Mouse (Mus musculus): ENCODE results near the gene Wscd1. TPM values are rescaled to one million over a fixed set of nuclear protein-coding genes. Genes with fewer than 3 reads are reported as not detected.

Gene Wscd1
- 1 to 10 TPM; 7.7 to 9.5 (median 8.7) TPM for total RNA-seq (2022)

GRCm38 (mm10) chr11:71749671-71750070 lies at the start of gene Wscd1:
TSS of gene Wscd1 (plus strand) at chr11:71749920.
- DNase-seq (ENCODE audit: low spot score) = no peak

- no peak for DNase-seq (ENCODE audit: low spot score)
Measured at GRCm38 (mm10) chr11:71728066-71728465, 21.7 kb upstream of the Wscd1 start.

- DNase-seq (ENCODE audit: low spot score) = no peak
Measured at GRCm38 (mm10) chr11:71729287-71729686, 20.4 kb upstream of the Wscd1 start.

DNA sequence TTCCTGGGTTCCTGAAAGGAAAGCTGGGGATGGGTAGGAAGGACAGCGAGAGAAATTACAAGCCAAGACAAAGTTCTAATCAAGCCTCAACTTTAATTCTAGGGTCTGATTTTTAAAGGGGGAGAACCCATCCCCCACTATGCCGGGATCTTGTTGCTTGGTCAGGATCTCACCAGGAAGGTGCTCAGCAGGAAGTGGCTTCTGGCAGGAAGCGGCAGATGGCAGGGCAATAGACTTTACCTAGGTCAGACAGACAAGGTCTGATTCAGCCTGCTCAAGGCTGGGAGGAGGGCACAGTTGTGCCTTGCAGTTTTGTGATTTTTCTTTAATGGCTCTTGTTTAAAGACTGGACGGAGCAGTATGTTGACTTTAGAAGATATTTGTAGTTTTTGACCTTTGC lies 15.9 kb upstream of the Wscd1 start:
- DNase-seq (ENCODE audit: low spot score) = no peak

DNA sequence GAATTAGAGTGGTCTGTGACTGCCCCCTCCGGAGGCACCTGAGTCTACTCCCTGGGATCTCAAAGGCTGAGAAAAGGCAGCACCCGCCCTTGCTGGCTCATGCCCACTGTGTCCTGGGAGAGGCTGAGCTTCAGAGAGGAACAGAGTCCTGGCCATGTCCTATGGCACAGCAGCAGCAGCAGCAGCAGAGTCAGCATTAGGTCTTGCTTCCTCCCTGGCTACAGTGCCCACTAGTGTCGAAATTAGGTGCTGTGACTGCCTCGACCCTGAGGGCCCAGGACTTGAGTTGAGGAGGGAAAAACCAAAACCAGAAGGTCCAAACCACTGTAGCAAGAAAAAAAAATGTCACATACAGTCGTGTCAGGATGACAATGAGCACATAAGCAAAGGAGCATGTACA lies 12.6 kb upstream of the Wscd1 start:
- no peak for DNase-seq (ENCODE audit: low spot score)

- no peak for DNase-seq (ENCODE audit: low spot score)
Measured at GRCm38 (mm10) chr11:71738501-71739045, 11.1 kb upstream of the Wscd1 start.

DNA sequence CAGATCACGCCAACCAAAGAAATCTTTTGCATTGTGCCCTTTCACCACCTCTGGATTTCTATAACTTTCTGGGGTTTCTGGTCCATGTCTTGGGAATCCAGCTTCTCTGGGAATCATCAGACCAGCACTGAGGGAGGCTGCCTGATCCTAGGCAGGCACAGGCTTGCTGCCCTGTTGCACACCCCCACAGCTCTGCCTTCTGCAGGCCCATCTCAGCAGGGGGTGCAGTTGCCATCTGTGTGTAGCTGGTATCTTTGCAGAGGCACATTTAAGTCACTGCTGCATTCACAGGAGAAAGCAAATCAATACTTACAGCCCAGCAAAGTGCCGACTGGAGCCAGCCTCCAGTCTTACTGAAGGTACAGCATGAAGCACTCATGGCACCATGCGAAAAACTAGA lies 3.8 kb upstream of the Wscd1 start:
- DNase-seq (ENCODE audit: low spot score) = no peak

DNA sequence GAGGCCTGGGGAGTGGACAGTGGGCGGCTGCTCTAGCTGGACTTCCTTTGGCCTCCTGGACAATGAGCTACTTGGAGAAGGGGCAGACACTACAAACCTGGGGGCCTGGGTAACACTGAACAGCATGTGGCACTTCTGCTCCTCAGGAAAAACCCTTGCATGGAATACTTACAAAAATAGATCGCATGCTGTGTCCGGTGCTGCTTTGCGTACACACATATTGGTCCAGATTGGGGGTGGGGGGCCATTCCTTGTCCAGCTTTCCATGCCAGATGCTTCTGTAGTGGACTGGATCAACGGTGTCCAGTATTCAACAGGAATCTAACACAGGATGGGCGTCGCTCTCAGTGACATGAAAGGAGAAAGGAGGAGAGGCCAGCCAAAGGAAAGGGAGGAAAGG lies 2.0 kb upstream of the Wscd1 start:
- peak; percentile 58 for DNase-seq (ENCODE audit: low spot score)

DNA sequence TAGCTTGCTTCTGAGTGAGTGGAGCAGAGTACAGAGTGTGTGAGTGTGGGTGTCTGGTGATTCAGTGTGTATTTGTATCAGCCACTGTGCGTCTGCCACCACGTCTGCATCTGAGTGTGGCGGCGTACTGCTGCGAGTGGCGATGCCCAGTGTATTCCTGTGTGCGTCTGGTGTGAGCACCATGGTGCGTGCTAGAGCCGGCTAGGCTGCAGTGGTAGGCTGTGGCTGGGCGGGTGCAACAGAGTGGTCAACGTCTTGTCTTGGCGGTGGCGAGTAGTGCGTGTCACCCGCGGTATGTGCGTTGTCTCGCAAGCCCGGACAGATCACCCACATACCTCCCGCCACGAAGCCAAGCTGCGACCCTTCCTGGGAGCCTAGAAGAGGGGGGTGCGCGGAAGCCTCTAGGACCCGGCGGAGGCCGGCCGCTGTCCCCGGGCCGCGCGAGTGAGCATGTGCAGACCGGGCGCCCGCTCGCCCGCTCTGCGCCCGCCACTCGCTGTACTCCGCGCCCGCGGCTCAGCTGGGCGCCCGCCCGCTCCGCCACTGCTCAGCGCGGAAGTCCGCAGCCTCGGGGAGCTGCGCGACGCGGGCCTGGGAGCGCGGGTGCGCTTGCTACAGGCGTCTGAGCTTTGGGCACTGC lies 934 bp downstream of the Wscd1 start:
- no peak for DNase-seq (ENCODE audit: low spot score)

DNA sequence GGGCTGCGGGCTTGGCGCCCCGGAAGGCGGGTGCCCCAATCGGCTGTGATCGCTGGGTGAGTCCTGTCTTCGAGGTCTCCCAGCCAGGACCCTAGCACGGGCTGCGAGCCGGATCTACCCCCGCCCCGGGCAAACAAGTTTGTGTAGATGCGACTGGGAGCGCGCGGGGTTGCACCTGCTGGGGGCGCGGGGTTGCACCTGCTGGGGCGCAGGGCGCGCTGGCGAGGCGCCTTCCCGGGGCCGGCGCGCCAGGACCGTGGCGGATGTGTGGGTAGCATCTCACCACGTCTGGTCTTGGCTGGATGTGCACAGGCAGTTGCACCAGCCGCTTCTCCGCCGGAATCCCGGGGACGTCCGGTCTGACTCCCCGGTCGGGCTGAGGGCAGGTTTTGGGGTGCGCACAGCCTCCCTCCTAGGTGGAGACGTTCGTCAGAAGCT lies 1.5 kb downstream of the Wscd1 start:
- DNase-seq (ENCODE audit: low spot score) = no peak

DNA sequence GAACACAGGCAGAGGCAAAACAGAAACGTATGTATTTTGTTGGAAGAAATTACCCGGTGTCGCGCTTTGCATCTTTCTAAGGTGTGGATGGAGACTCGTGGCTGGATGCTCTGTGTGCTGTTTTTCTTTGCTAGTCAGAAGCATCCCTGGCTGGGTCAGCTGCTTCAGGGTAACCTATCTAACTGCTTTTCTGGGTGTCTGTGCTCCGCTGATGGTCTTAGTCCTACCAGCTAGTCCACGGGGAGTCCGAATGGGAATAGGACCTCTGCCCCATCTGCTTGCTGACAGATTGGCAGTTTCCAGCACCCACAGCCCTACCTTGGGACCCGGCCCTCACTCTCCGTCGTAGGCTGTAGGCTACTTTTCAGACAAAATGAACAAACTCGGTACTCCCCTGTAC lies 2.0 kb downstream of the Wscd1 start:
- DNase-seq (ENCODE audit: low spot score) = no peak

DNA sequence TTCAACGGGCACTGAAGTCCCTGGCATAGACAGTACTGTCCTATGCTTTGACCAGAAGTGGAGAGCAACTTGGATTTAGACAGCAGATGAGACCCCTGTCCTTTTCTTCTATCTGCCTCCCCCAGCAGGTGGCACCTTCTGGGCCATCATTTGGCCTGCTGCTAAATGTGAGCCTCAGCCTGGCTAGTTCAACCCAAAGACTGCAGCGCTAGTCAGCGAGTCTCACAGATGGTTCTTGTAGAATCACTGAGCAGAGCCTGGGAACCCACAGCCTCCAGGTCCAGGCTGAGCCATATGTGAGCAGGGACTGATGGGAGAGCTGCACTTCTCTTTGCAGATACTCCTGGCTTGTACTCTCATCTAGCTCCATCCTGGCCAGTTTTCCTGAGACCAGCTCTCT lies 2.9 kb downstream of the Wscd1 start:
- DNase-seq (ENCODE audit: low spot score) = no peak

DNA sequence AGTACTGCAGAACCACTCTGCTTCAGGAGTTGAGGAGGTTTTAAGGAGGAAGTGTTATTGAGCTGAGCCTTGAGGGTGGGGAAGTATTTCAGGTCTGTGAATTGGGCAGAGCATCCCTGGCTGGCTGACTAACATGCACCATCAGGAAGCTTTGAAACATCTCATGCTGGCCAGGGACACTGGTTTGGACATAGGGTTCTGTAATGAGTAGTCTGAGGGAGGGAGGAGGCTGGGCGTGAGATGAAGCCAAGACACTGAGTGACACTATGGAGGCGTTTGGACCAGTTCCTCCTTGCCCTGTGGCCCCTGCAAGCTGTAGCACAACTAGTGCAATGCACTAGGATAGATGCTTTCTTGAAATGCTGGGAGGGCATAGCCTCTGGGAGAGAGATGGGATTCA lies 5.4 kb downstream of the Wscd1 start:
- no peak for DNase-seq (ENCODE audit: low spot score)

DNA sequence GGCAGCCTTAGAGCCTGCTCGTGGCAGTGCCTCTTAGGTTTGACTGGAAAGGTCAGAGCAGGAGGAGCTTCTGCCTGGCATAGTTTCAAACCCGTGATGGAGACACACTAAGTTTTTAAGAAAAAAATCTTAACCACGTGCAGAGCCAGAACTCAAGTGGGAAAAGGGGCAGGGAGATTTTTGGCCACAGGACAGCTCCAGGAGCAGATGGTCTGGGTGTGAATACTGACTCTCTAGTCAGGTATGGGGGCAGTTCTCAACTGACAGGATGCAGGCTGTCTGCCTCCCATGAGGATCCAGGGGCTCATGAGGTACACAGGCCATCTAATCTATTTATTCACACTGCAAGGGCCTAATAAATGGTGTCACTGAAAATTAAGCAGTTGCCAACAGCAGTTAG lies 6.6 kb downstream of the Wscd1 start:
- DNase-seq (ENCODE audit: low spot score) = no peak

DNA sequence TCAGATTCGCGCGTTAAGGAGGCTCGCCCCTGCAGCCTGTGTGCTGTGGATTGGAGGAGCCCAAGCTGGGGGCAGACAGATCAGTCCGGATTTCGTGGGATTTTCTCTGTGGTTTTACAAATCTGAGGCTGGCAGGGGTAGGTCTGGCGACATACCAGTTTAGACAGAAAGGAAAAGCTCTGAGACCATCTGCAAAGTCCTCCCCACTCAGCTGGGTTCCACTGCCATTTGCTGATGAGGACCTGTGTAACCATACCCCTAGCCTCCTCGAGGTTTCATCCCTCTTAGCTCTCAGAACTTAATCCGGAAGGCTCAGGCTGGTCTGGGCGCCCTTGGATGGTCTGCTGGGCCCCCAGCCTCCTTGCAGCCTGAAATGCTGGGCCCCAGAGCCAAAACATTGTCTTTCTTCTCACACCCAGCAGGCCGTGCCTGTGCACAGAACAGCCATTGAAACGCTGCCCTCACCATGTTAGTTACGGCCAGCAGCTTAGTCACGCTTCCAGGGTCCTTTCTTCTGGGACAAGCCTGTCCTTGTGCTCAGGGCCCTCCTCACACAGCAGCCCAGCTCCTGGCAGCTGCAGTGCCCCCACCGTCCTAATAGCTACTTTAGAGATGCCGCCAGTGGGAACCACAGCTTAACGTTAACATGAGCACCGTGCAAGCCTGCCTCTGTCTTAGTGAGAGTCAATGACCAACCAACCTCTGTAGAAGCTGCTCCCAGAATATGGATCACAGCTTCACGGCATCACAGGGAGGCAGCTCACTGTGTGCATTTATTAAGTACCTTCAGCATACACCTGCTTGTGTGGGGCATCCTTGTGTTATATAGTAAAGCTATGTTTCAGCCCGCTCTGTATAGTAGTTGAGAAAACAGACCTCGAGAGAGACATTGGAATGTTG lies 8.7 kb downstream of the Wscd1 start:
- DNase-seq (ENCODE audit: low spot score) = no peak

GRCm38 (mm10) chr11:71760991-71761390 lies 11.3 kb downstream of the Wscd1 start:
- DNase-seq (ENCODE audit: low spot score) = no peak

DNA sequence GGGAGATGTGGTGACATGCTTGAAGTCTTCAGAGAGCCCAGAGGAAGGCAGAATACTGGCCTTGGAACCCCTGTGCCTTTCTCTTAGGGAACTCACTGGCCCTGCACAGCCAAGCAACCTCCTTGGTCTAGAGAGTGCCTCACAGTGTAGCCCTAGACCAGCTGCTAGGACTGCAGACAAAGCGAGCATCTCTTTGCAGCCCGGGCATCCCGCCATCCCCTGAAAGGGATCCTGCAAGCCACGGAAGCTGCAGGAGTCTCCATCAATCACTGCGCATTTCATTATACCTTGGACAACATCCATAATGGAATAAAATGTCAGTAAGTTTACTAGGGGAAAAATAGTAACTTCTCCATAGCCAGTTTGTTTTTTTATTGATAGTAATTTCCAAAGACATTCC lies 13.4 kb downstream of the Wscd1 start:
- DNase-seq (ENCODE audit: low spot score) = no peak

- DNase-seq (ENCODE audit: low spot score) = no peak
Measured at GRCm38 (mm10) chr11:71763651-71764275, 14.0 kb downstream of the Wscd1 start.

GRCm38 (mm10) chr11:71764743-71765142 lies 15.0 kb downstream of the Wscd1 start:
- no peak for DNase-seq (ENCODE audit: low spot score)

DNA sequence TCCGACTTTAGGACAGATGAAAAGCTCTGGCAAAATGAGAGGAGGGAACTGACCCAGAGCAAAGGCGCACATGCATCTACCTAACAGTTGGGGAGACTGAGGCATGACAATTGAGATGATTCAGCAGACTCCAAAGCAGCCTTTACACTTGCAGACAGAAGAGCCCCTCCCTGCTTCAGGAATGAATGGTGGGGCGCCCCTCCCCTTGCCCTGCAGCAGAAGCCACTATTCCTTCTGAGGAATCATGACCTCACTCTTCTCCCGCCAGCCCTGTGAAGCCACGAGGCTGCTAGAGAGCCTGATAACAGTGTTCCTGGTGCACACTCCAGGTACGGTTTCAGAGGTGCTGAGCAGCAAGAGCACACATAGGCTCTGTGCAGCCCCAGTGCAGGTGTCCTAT lies 15.6 kb downstream of the Wscd1 start:
- DNase-seq (ENCODE audit: low spot score) = no peak

DNA sequence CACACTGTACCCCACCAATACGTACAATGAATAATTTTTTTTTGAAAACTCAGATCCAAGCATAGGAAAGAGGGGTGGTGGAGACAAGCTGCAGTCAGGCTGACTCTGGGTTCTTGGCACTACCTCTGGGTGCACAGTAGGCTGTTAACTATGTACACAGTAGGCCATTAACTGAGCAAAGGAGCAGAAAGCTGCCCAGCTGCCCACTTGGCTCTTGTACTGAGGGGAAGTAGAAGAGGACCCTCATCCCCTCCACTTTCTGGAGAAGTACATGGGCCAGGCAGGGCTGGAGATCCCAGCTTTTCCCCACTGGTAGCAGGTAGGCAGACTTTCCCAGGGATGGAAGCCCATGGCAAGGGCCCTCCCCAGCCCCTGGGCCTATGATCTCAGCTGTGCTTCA lies 16.7 kb downstream of the Wscd1 start:
- DNase-seq (ENCODE audit: low spot score) = no peak

DNA sequence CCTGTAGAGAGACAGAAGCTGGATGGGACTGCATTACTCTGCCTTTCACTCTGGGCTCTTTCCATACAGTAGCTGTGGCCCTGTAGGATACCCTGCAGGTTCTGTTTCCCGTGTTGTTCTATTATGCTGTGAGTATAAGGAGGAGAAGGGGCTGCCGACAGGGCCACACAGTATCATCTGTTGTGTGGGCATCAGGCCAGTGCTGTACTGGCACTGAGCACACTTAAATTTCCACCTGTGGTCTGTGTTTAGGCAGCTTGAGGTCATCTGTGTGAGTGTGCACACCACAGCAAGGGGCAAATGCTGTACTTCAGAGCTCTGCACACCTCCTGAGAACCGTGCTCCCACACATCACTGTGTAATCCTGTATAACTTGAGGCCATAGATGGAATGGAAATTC lies 18.0 kb downstream of the Wscd1 start:
- no peak for DNase-seq (ENCODE audit: low spot score)

All from heart, adult 8-10 months (tissue).